Mouse (Mus musculus) lung, adult 2 months (tissue): Measurements from ENCODE around the gene Cd2bp2.

ENCODE experiments used
- CTCF ChIP-seq: fragments of 200-500 bp; IDR thresholded peaks from 2 replicates; pipeline ENCODE4 v1.5.1; 2011; ENCODE audit warnings: mild to moderate bottlenecking, low read length, control low read depth; ENCODE audit not compliant: insufficient read depth
- POLR2A ChIP-seq: fragments of 200-500 bp; IDR thresholded peaks from 2 replicates; pipeline ENCODE4 v1.6.1; 2011; ENCODE audit warnings: low read depth, mild to moderate bottlenecking, control low read depth, low read length, borderline replicate concordance; ENCODE audit errors: extremely low read depth

DNA sequence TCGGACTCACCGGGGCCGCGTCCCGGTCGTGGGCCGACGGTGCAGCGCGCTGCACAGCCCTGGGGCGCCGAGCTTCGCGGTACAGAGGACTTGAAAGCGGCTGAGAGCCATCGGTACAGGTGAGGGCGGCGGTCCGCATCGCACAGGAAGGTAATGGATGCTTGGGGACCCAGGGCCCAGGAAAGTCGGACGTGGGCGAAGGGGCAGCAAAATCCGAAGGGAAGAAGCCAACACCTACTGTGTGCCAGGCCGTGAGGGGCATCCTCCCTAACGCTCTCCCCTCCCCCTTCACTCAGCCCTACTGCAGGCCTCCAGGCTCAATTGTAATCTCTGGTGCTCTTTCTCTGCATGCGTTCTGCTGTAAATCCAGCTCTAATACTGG, 37.5 kb upstream of the Cd2bp2 start:
- TF ChIP-seq POLR2A, result no peak
- no peak for TF ChIP-seq CTCF
